Mouse (Mus musculus): Measurements from ENCODE around the gene Gpr180. TPM values are rescaled to one million over a fixed set of nuclear protein-coding genes. Genes with fewer than 3 reads are reported as not detected.

The Gpr180 gene
- total and polyA plus RNA-seq, 3 experiments = 9.6 to 23.0 (median 21.1) TPM

DNA sequence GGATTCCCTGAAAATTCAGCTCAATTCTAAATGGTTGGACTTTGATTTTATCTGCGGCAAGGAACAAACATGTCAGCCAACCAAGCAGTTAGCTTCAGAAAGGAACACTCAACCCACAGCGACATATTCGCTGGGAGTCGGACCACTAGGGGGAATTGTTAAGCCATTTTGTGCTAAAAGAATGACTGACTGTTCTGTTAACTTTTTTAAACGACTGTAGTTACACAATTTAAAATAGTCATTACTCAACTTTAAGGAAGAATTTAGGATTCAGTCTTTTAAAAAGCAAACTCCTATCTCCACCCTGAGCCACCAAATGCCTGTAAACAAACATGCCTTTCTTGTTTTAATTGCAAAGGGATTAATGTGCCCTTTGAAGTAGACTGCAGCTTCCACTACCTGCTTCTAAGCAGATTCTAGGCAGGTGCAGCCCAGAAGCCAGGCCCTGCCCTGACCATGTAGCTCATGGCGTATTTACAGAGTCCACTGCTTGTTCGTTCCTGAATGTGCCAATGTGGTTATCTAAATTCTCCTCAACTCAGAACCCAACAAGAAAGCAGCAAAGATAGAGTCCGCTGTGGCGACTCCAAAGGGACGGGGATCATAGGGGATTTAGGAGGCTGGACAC is 56.2 kb downstream of the Gpr180 start:
- ATAC-seq (ENCODE audit: extremely low read depth, insufficient number of reproducible peaks, low FRiP score, poor library complexity, severe bottlenecking) = no peak
- Histone ChIP-seq H3K27me3 (ENCODE audit: insufficient read depth, low read length) (no peaks in the 10 kb centered on the region), H3K36me3 (replicated peaks) (no peaks in the 10 kb centered on the region), H3K4me3 (ENCODE audit: low read depth, low read length) (no peak overlapping the region), H3K4me1 (ENCODE audit: insufficient read depth, low read depth, low read length) (peaks cover 76% of the 10 kb centered on the region), H3K9me3 (replicated peaks) (no peaks in the 10 kb centered on the region)
- no peak for TF ChIP-seq CTCF (IDR thresholded peaks at IDR 0.05; ENCODE audit: low read depth, low read length)
- no peak for TF ChIP-seq GATA1 (IDR thresholded peaks at IDR 0.05; ENCODE audit: borderline replicate concordance, low read length)
- no peak for TF ChIP-seq POLR2AphosphoS5 (IDR thresholded peaks at IDR 0.05; ENCODE audit: insufficient replicate concordance, low read depth, low read length)
- no peak for TF ChIP-seq GATA2 (IDR thresholded peaks at IDR 0.05; ENCODE audit: borderline replicate concordance, low read depth, low read length)
- TF ChIP-seq TAL1 (conservative IDR thresholded peaks at IDR 0.05; ENCODE audit: low read depth, low read length) = no peak
- no peak for DNase-seq (ENCODE audit: low spot score)

DNA sequence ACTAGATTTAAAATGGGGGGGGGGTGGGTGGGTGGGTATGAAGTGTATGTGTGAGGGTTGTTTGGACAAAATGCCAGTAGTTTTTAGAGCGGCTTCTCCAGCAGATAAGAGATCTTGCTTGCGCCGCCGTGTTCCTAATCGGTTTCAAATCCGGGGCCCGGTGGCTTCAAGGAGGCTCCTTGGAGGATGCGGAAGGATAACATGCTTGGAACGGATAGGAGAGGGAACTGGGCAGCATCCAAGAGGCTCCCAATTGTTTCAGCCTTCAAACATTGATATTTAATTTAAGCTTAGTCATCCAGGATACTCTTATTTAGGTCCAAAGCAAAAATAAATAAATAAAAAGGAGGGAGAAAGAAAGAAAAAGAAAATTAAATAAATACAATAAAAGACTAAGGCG is 56.7 kb downstream of the Gpr180 start:
- peaks cover 73% of the 10 kb centered on the region for H3K4me1 ChIP-seq (ENCODE audit: insufficient read depth, low read depth, low read length)
- H3K9me3 ChIP-seq (replicated peaks) = no peaks in the 10 kb centered on the region
- TF ChIP-seq GATA2 (IDR thresholded peaks at IDR 0.05; ENCODE audit: borderline replicate concordance, low read depth, low read length) = no peak
- TF ChIP-seq TAL1 (conservative IDR thresholded peaks at IDR 0.05; ENCODE audit: low read depth, low read length) = no peak
- TF ChIP-seq POLR2AphosphoS5 (IDR thresholded peaks at IDR 0.05; ENCODE audit: insufficient replicate concordance, low read depth, low read length) = no peak
- TF ChIP-seq GATA1 (IDR thresholded peaks at IDR 0.05; ENCODE audit: borderline replicate concordance, low read length) = no peak
- TF ChIP-seq CTCF (IDR thresholded peaks at IDR 0.05; ENCODE audit: low read depth, low read length) = no peak
- DNase-seq (ENCODE audit: low spot score) = no peak
- no peak for ATAC-seq (ENCODE audit: extremely low read depth, insufficient number of reproducible peaks, low FRiP score, poor library complexity, severe bottlenecking)
- no peaks in the 10 kb centered on the region for H3K36me3 ChIP-seq (replicated peaks)
- no peak overlapping the region for H3K4me3 ChIP-seq (ENCODE audit: low read depth, low read length)
- H3K27me3 ChIP-seq (ENCODE audit: insufficient read depth, low read length) = no peaks in the 10 kb centered on the region

DNA sequence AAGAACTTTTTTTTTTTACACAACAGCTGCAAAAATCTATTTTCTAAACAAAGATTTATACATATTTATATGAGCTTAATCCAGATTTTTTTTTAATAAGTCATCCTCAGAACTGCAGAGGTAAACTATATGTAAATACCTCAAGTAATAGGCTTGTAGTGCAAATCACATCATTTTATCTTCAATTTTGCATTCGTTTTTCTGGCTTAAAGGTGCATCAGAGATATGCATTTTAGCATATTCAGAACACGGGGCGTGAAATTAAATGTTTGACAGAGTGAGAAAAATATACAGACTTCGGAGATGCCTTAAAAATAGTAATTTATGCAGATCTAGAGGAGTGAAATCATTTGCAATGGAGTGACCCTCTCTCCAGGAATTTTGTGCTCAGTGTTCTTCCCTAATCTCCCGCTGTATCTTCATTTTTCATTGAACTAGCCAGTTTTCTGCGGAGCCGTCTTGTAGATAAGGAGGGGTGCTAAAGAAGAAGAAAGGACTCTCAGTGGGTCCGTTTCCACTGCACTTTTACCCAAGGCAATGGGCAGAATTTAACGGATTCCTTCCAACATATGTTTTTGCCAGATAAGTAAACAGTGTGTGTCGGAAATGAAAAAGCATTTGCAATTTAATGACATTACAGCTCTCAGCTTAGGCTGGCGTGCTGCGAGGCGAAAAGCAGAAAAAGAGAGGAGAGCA is 57.4 kb downstream of the Gpr180 start:
- peak; percentile 73 for TF ChIP-seq TAL1 (conservative IDR thresholded peaks at IDR 0.05; ENCODE audit: low read depth, low read length)
- no peak for TF ChIP-seq POLR2AphosphoS5 (IDR thresholded peaks at IDR 0.05; ENCODE audit: insufficient replicate concordance, low read depth, low read length)
- DNase-seq (ENCODE audit: low spot score) (peak; percentile 62), ATAC-seq (ENCODE audit: extremely low read depth, insufficient number of reproducible peaks, low FRiP score, poor library complexity, severe bottlenecking) (peak; percentile 78)
- peaks cover 74% of the 10 kb centered on the region for H3K4me1 ChIP-seq (ENCODE audit: insufficient read depth, low read depth, low read length)
- peak overlapping the region; percentile 59; the same call in 1 of the 2 replicates for H3K4me3 ChIP-seq (ENCODE audit: low read depth, low read length)
- H3K9me3 ChIP-seq (replicated peaks) = peaks cover 2% of the 10 kb centered on the region; the same call in 1 of the 2 replicates
- no peaks in the 10 kb centered on the region for H3K36me3 ChIP-seq (replicated peaks)
- H3K27me3 ChIP-seq (ENCODE audit: insufficient read depth, low read length) = no peaks in the 10 kb centered on the region

- TF ChIP-seq TAL1 (conservative IDR thresholded peaks at IDR 0.05; ENCODE audit: low read depth, low read length) (peak; percentile 14; the same call in 1 of the 2 replicates), GATA2 (IDR thresholded peaks at IDR 0.05; ENCODE audit: borderline replicate concordance, low read depth, low read length) (peak; percentile 78; the same call in 1 of the 2 replicates), POLR2AphosphoS5 (IDR thresholded peaks at IDR 0.05; ENCODE audit: insufficient replicate concordance, low read depth, low read length) (no peak)
- Histone ChIP-seq H3K4me3 (ENCODE audit: low read depth, low read length) (peak overlapping the region; percentile 27; the same call in 1 of the 2 replicates), H3K4me1 (ENCODE audit: insufficient read depth, low read depth, low read length) (peaks cover 81% of the 10 kb centered on the region), H3K27me3 (ENCODE audit: insufficient read depth, low read length) (no peaks in the 10 kb centered on the region), H3K36me3 (replicated peaks) (no peaks in the 10 kb centered on the region), H3K9me3 (replicated peaks) (peaks cover 7% of the 10 kb centered on the region; the same call in 1 of the 2 replicates)
- DNase-seq (ENCODE audit: low spot score) (no peak), ATAC-seq (ENCODE audit: extremely low read depth, insufficient number of reproducible peaks, low FRiP score, poor library complexity, severe bottlenecking) (peak; percentile 64)
Measured at GRCm38 (mm10) chr14:118197063-118197462, 60.1 kb downstream of the Gpr180 start.

- ATAC-seq (ENCODE audit: extremely low read depth, insufficient number of reproducible peaks, low FRiP score, poor library complexity, severe bottlenecking) = no peak
- TF ChIP-seq GATA2 (IDR thresholded peaks at IDR 0.05; ENCODE audit: borderline replicate concordance, low read depth, low read length) (no peak), TAL1 (conservative IDR thresholded peaks at IDR 0.05; ENCODE audit: low read depth, low read length) (no peak), CTCF (IDR thresholded peaks at IDR 0.05; ENCODE audit: low read depth, low read length) (no peak), GATA1 (IDR thresholded peaks at IDR 0.05; ENCODE audit: borderline replicate concordance, low read length) (no peak), POLR2AphosphoS5 (IDR thresholded peaks at IDR 0.05; ENCODE audit: insufficient replicate concordance, low read depth, low read length) (no peak)
- no peak overlapping the region for H3K4me3 ChIP-seq (ENCODE audit: low read depth, low read length)
- H3K9me3 ChIP-seq (replicated peaks) = peaks cover 7% of the 10 kb centered on the region; the same call in 1 of the 2 replicates
- peaks cover 54% of the 10 kb centered on the region for H3K4me1 ChIP-seq (ENCODE audit: insufficient read depth, low read depth, low read length)
- no peaks in the 10 kb centered on the region for H3K27me3 ChIP-seq (ENCODE audit: insufficient read depth, low read length)
- DNase-seq (ENCODE audit: low spot score) = no peak
- H3K36me3 ChIP-seq (replicated peaks) = no peaks in the 10 kb centered on the region
Measured at GRCm38 (mm10) chr14:118200731-118201130, 63.8 kb downstream of the Gpr180 start.

DNA sequence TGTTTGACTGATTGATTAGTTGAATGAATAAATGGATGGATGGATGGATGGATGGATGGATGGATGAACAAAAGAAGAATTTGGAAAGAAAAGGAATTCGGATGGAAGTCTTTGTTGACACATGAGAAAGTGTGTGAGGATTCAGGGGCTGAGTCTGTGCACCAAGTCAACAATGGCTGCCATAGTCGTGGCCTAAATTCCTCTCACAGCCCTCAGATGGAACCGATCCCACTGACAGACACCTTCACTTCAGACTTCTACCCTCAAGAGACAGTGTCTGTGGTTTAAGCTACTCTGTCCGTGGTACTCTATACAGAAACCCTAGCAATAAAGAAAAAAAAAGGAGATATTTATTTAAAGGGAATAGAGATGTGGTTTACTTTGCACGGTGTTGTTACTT is 65.0 kb downstream of the Gpr180 start:
- Histone ChIP-seq H3K4me1 (ENCODE audit: insufficient read depth, low read depth, low read length) (peaks cover 41% of the 10 kb centered on the region), H3K4me3 (ENCODE audit: low read depth, low read length) (no peak overlapping the region), H3K27me3 (ENCODE audit: insufficient read depth, low read length) (no peaks in the 10 kb centered on the region), H3K36me3 (replicated peaks) (no peaks in the 10 kb centered on the region), H3K9me3 (replicated peaks) (peaks cover 7% of the 10 kb centered on the region; the same call in 1 of the 2 replicates)
- no peak for DNase-seq (ENCODE audit: low spot score)
- TF ChIP-seq CTCF (IDR thresholded peaks at IDR 0.05; ENCODE audit: low read depth, low read length) (no peak), GATA2 (IDR thresholded peaks at IDR 0.05; ENCODE audit: borderline replicate concordance, low read depth, low read length) (no peak), TAL1 (conservative IDR thresholded peaks at IDR 0.05; ENCODE audit: low read depth, low read length) (no peak), POLR2AphosphoS5 (IDR thresholded peaks at IDR 0.05; ENCODE audit: insufficient replicate concordance, low read depth, low read length) (no peak), GATA1 (IDR thresholded peaks at IDR 0.05; ENCODE audit: borderline replicate concordance, low read length) (no peak)
- no peak for ATAC-seq (ENCODE audit: extremely low read depth, insufficient number of reproducible peaks, low FRiP score, poor library complexity, severe bottlenecking)
